Mouse (Mus musculus) fibroblast of lung, adult 2 months (primary cell): ENCODE results near the gene Pdp2.
"Not testable (repeated sequence)": the region's sequence is repeated elsewhere in the genome, so short reads cannot be mapped to it uniquely, and the experiment has no call there.

ENCODE experiments used
- DNase-seq: peaks from one replicate; pipeline ENCODE4 v3.0.0-alpha.2; 2011; ENCODE audit warnings: low read depth

Gene Pdp2

GRCm38 (mm10) chr8:104591133-104591834 is at the start of gene Pdp2:
Gene Pdp2 (plus strand): TSS chr8:104591451.
- DNase-seq, result peak; percentile 71

GRCm38 (mm10) chr8:104541515-104541880 is 49.8 kb upstream of the Pdp2 start:
- no peak for DNase-seq

- DNase-seq, result no peak
Measured at GRCm38 (mm10) chr8:104542160-104542559, 49.1 kb upstream of the Pdp2 start.

GRCm38 (mm10) chr8:104543440-104544045 is 47.7 kb upstream of the Pdp2 start:
- DNase-seq, result no peak

- no peak for DNase-seq
Measured at GRCm38 (mm10) chr8:104555191-104555590, 36.1 kb upstream of the Pdp2 start.

- DNase-seq, result no peak
Measured at GRCm38 (mm10) chr8:104557226-104557625, 34.0 kb upstream of the Pdp2 start.

- no peak for DNase-seq
Measured at GRCm38 (mm10) chr8:104560731-104561130, 30.5 kb upstream of the Pdp2 start.

- peak; percentile 75 for DNase-seq
Measured at GRCm38 (mm10) chr8:104564633-104565456, 26.4 kb upstream of the Pdp2 start.

- DNase-seq, result no peak
Measured at GRCm38 (mm10) chr8:104565457-104565798, 25.8 kb upstream of the Pdp2 start.

- no peak for DNase-seq
Measured at GRCm38 (mm10) chr8:104569559-104569958, 21.7 kb upstream of the Pdp2 start.

- peak; percentile 42 for DNase-seq
Measured at GRCm38 (mm10) chr8:104570436-104571343, 20.6 kb upstream of the Pdp2 start.

GRCm38 (mm10) chr8:104576820-104577219 is 14.4 kb upstream of the Pdp2 start:
- DNase-seq, result no peak

- DNase-seq, result not testable (repeated sequence)
Measured at GRCm38 (mm10) chr8:104577606-104578005, 13.6 kb upstream of the Pdp2 start.

- DNase-seq, result no peak
Measured at GRCm38 (mm10) chr8:104584522-104584921, 6.7 kb upstream of the Pdp2 start.

- no peak for DNase-seq
Measured at GRCm38 (mm10) chr8:104590284-104590683, 967 bp upstream of the Pdp2 start.

- no peak for DNase-seq
Measured at GRCm38 (mm10) chr8:104591856-104592255, 605 bp downstream of the Pdp2 start.

GRCm38 (mm10) chr8:104592566-104592965 is 1.3 kb downstream of the Pdp2 start:
- no peak for DNase-seq

GRCm38 (mm10) chr8:104593536-104594325 is 2.5 kb downstream of the Pdp2 start:
- no peak for DNase-seq

GRCm38 (mm10) chr8:104594611-104595362 is 3.5 kb downstream of the Pdp2 start:
- no peak for DNase-seq

GRCm38 (mm10) chr8:104595773-104596536 is 4.7 kb downstream of the Pdp2 start:
- DNase-seq, result no peak
